Mouse (Mus musculus): Measurements from ENCODE around the gene Celf6. TPM values are rescaled to one million over a fixed set of nuclear protein-coding genes. Genes with fewer than 3 reads are reported as not detected.

The Celf6 gene
- polyA plus RNA-seq, 1 experiment = 0.07 TPM

GRCm38 (mm10) chr9:59541617-59542016, 36.1 kb upstream of the Celf6 start:
- 45% methylated on average over 6 of the region's 6 CpGs for WGBS
- Histone ChIP-seq H3K27me3 (ENCODE audit: control insufficient read depth, insufficient read depth, low read length) (no peaks in the 10 kb centered on the region), H3K4me3 (ENCODE audit: extremely low read depth, insufficient read depth, insufficient read length) (no peak overlapping the region), H3K36me3 (ENCODE audit: control insufficient read depth, insufficient read depth, low read length) (no peaks in the 10 kb centered on the region), H3K27ac (ENCODE audit: insufficient read depth, low read length) (no peak overlapping the region), H3K4me1 (ENCODE audit: control insufficient read depth, insufficient read depth, insufficient read length) (peaks cover 22% of the 10 kb centered on the region; the same call in 1 of the 2 replicates)
- peak in 1 of 2 experiments; percentile 11 for DNase-seq (ENCODE audit: low read depth in 1 of 2, low spot score in 2 of 2)
- TF ChIP-seq POLR2A (IDR thresholded peaks at IDR 0.05; ENCODE audit: low read depth, low read length) = no peak
- no peak for TF ChIP-seq CTCF (IDR thresholded peaks at IDR 0.05; ENCODE audit: extremely low read depth, insufficient read depth, insufficient read length, insufficient replicate concordance)

GRCm38 (mm10) chr9:59542766-59543324, 34.9 kb upstream of the Celf6 start:
- Histone ChIP-seq H3K4me3 (ENCODE audit: extremely low read depth, insufficient read depth, insufficient read length) (no peak overlapping the region), H3K4me1 (ENCODE audit: control insufficient read depth, insufficient read depth, insufficient read length) (peaks cover 22% of the 10 kb centered on the region; the same call in 1 of the 2 replicates), H3K27ac (ENCODE audit: insufficient read depth, low read length) (0 out of 2 replicates have a peak overlapping the region, but pooled peaks have one; percentile 17), H3K36me3 (ENCODE audit: control insufficient read depth, insufficient read depth, low read length) (no peaks in the 10 kb centered on the region), H3K27me3 (ENCODE audit: control insufficient read depth, insufficient read depth, low read length) (no peaks in the 10 kb centered on the region)
- no peak for DNase-seq (ENCODE audit: low read depth in 1 of 2, low spot score in 2 of 2)
- TF ChIP-seq POLR2A (IDR thresholded peaks at IDR 0.05; ENCODE audit: low read depth, low read length) (no peak), CTCF (IDR thresholded peaks at IDR 0.05; ENCODE audit: extremely low read depth, insufficient read depth, insufficient read length, insufficient replicate concordance) (no peak)

GRCm38 (mm10) chr9:59544739-59545138, 33.0 kb upstream of the Celf6 start:
- peaks cover 19% of the 10 kb centered on the region; the same call in 1 of the 2 replicates for H3K4me1 ChIP-seq (ENCODE audit: control insufficient read depth, insufficient read depth, insufficient read length)
- 24% methylated on average over 5 of the region's 5 CpGs for WGBS
- DNase-seq (ENCODE audit: low read depth in 1 of 2, low spot score in 2 of 2) = peak in 1 of 2 experiments; percentile 11
- H3K27me3 ChIP-seq (ENCODE audit: control insufficient read depth, insufficient read depth, low read length) = no peaks in the 10 kb centered on the region
- H3K27ac ChIP-seq (ENCODE audit: insufficient read depth, low read length) = no peak overlapping the region
- no peak for TF ChIP-seq POLR2A (IDR thresholded peaks at IDR 0.05; ENCODE audit: low read depth, low read length)
- no peak for TF ChIP-seq CTCF (IDR thresholded peaks at IDR 0.05; ENCODE audit: extremely low read depth, insufficient read depth, insufficient read length, insufficient replicate concordance)
- no peaks in the 10 kb centered on the region for H3K36me3 ChIP-seq (ENCODE audit: control insufficient read depth, insufficient read depth, low read length)
- no peak overlapping the region for H3K4me3 ChIP-seq (ENCODE audit: extremely low read depth, insufficient read depth, insufficient read length)

GRCm38 (mm10) chr9:59547869-59548268, 29.8 kb upstream of the Celf6 start:
- Histone ChIP-seq H3K36me3 (ENCODE audit: control insufficient read depth, insufficient read depth, low read length) (no peaks in the 10 kb centered on the region; the same call in 1 of the 2 replicates), H3K4me3 (ENCODE audit: extremely low read depth, insufficient read depth, insufficient read length) (no peak overlapping the region), H3K27me3 (ENCODE audit: control insufficient read depth, insufficient read depth, low read length) (no peaks in the 10 kb centered on the region), H3K27ac (ENCODE audit: insufficient read depth, low read length) (0 out of 2 replicates have a peak overlapping the region, but pooled peaks have one; percentile 4), H3K4me1 (ENCODE audit: control insufficient read depth, insufficient read depth, insufficient read length) (peaks cover 22% of the 10 kb centered on the region; the same call in 1 of the 2 replicates)
- no peak for DNase-seq (ENCODE audit: low read depth in 1 of 2, low spot score in 2 of 2)
- 58% methylated on average over 1 of the region's 1 CpGs for WGBS
- TF ChIP-seq CTCF (IDR thresholded peaks at IDR 0.05; ENCODE audit: extremely low read depth, insufficient read depth, insufficient read length, insufficient replicate concordance) (no peak), POLR2A (IDR thresholded peaks at IDR 0.05; ENCODE audit: low read depth, low read length) (no peak)

- H3K27me3 ChIP-seq (ENCODE audit: control insufficient read depth, insufficient read depth, low read length) = no peaks in the 10 kb centered on the region
- no peak overlapping the region for H3K27ac ChIP-seq (ENCODE audit: insufficient read depth, low read length)
- TF ChIP-seq POLR2A (IDR thresholded peaks at IDR 0.05; ENCODE audit: low read depth, low read length) (no peak), CTCF (IDR thresholded peaks at IDR 0.05; ENCODE audit: extremely low read depth, insufficient read depth, insufficient read length, insufficient replicate concordance) (no peak)
- peaks cover 2% of the 10 kb centered on the region; the same call in 1 of the 2 replicates for H3K36me3 ChIP-seq (ENCODE audit: control insufficient read depth, insufficient read depth, low read length)
- peaks cover 19% of the 10 kb centered on the region; the same call in 1 of the 2 replicates for H3K4me1 ChIP-seq (ENCODE audit: control insufficient read depth, insufficient read depth, insufficient read length)
- DNase-seq (ENCODE audit: low read depth in 1 of 2, low spot score in 2 of 2) = no peak
- H3K4me3 ChIP-seq (ENCODE audit: extremely low read depth, insufficient read depth, insufficient read length) = no peak overlapping the region
- 52% methylated on average over 2 of the region's 2 CpGs for WGBS
These were observed 28.7 kb upstream of the Celf6 start for GRCm38 (mm10) chr9:59548961-59549487.

- no peak for DNase-seq (ENCODE audit: low read depth in 1 of 2, low spot score in 2 of 2)
- TF ChIP-seq POLR2A (IDR thresholded peaks at IDR 0.05; ENCODE audit: low read depth, low read length) (no peak), CTCF (IDR thresholded peaks at IDR 0.05; ENCODE audit: extremely low read depth, insufficient read depth, insufficient read length, insufficient replicate concordance) (no peak)
- 95% methylated on average over 4 of the region's 4 CpGs for WGBS
- H3K4me1 ChIP-seq (ENCODE audit: control insufficient read depth, insufficient read depth, insufficient read length) = peaks cover 14% of the 10 kb centered on the region; the same call in 1 of the 2 replicates
- no peak overlapping the region for H3K27ac ChIP-seq (ENCODE audit: insufficient read depth, low read length)
- no peak overlapping the region for H3K4me3 ChIP-seq (ENCODE audit: extremely low read depth, insufficient read depth, insufficient read length)
- H3K27me3 ChIP-seq (ENCODE audit: control insufficient read depth, insufficient read depth, low read length) = no peaks in the 10 kb centered on the region
- H3K36me3 ChIP-seq (ENCODE audit: control insufficient read depth, insufficient read depth, low read length) = peaks cover 4% of the 10 kb centered on the region; the same call in 1 of the 2 replicates
These were observed 27.6 kb upstream of the Celf6 start for GRCm38 (mm10) chr9:59550077-59550476.

GRCm38 (mm10) chr9:59551017-59551416, 26.7 kb upstream of the Celf6 start:
- peak overlapping the region; percentile 31; the same call in 1 of the 2 replicates for H3K27ac ChIP-seq (ENCODE audit: insufficient read depth, low read length)
- TF ChIP-seq CTCF (IDR thresholded peaks at IDR 0.05; ENCODE audit: extremely low read depth, insufficient read depth, insufficient read length, insufficient replicate concordance) = no peak
- no peak for TF ChIP-seq POLR2A (IDR thresholded peaks at IDR 0.05; ENCODE audit: low read depth, low read length)
- peaks cover 14% of the 10 kb centered on the region; the same call in 1 of the 2 replicates for H3K4me1 ChIP-seq (ENCODE audit: control insufficient read depth, insufficient read depth, insufficient read length)
- H3K4me3 ChIP-seq (ENCODE audit: extremely low read depth, insufficient read depth, insufficient read length) = no peak overlapping the region
- H3K27me3 ChIP-seq (ENCODE audit: control insufficient read depth, insufficient read depth, low read length) = no peaks in the 10 kb centered on the region
- WGBS = 40% methylated on average over 5 of the region's 5 CpGs
- peaks cover 9% of the 10 kb centered on the region for H3K36me3 ChIP-seq (ENCODE audit: control insufficient read depth, insufficient read depth, low read length)
- no peak for DNase-seq (ENCODE audit: low read depth in 1 of 2, low spot score in 2 of 2)

Measured in spleen, adult 2 months (tissue).